In genomic region chr11:80779527-80780344, GRCm38 (mm10) we compare ENCODE assay signal across 8 mouse cellular contexts. TPM values are rescaled to one million over a fixed set of nuclear protein-coding genes. Genes with fewer than 3 reads are reported as not detected.
DNase-seq lines count a peak whose midpoint lies in the region; ATAC-seq lines count a peak whose summit lies in the region.

Myo1d (minus strand) TSS chr11:80780025.

- DNase-seq in c-Kit-positive CD71-negative TER-119-negative erythroid progenitor cells, embryonic 14.5 days (ENCODE audit: low read depth), result peak; percentile 73
- DNase-seq in forebrain, embryonic 10.5 days (ENCODE audit: extremely low spot score, low spot score), result peak; percentile 80
- DNase-seq in kidney, postnatal 10 days, result peak; percentile 95
- peak; percentile 88 for DNase-seq in liver, embryonic 11.5 days (ENCODE audit: low spot score)
- DNase-seq in naive thymus-derived CD4-positive, alpha-beta T cell, adult 2 months (ENCODE audit: low read depth), result peak; percentile 86
- DNase-seq in splenic B cell, adult 2 months (ENCODE audit: low read depth, low spot score), result peak; percentile 93

- peaks cover 22% of the 10 kb centered on the region for H3K4me1 ChIP-seq in forebrain, embryonic 10.5 days
- H3K4me1 ChIP-seq in heart, embryonic 14.5 days (ENCODE audit: control insufficient read depth in 2 of 2, insufficient read depth in 2 of 2, low read length in 2 of 2), result peaks cover 3 to 11% of the 10 kb centered on the region in 2 experiments
- peaks cover 13% of the 10 kb centered on the region for H3K4me1 ChIP-seq in liver, embryonic 11.5 days (replicated peaks; ENCODE audit: control insufficient read depth, insufficient read depth, low read length)

- no peaks in the 10 kb centered on the region for H3K36me3 ChIP-seq in forebrain, embryonic 10.5 days (replicated peaks)
- H3K36me3 ChIP-seq in heart, embryonic 14.5 days (ENCODE audit: control insufficient read depth, insufficient read depth, low read length), result no peaks in the 10 kb centered on the region
- no peaks in the 10 kb centered on the region for H3K36me3 ChIP-seq in liver, embryonic 11.5 days (ENCODE audit: control insufficient read depth, insufficient read depth, low read length)
- no peaks in the 10 kb centered on the region for H3K36me3 ChIP-seq in splenic B cell, adult 2 months (ENCODE audit: control insufficient read depth, insufficient read depth, low read length, poor library complexity, severe bottlenecking)

- peak within 1 kb of the TSS; percentile 96 for H3K4me2 ChIP-seq in heart, embryonic 14.5 days (ENCODE audit: low read length)
- peak within 1 kb of the TSS; percentile 97 for H3K4me2 ChIP-seq in liver, embryonic 11.5 days

- peak; percentile 85 for ATAC-seq in CD4-positive, CD25-positive, alpha-beta regulatory T cell, adult 4 months
- ATAC-seq in heart, embryonic 14.5 days (ENCODE audit: insufficient number of reproducible peaks, insufficient read depth, low FRiP score, low read depth), result peak; percentile 97
- peak; percentile 88 for ATAC-seq in liver, embryonic 11.5 days (replicated peaks; ENCODE audit: low FRiP score)

- H3K4me3 ChIP-seq in forebrain, embryonic 10.5 days, result peak within 1 kb of the TSS; percentile 77
- peak within 1 kb of the TSS; percentile 75 to 92 for H3K4me3 ChIP-seq in heart, embryonic 14.5 days (ENCODE audit: control insufficient read depth in 1 of 2, insufficient read depth in 1 of 2, low read depth in 1 of 2, low read length in 2 of 2)
- peak within 1 kb of the TSS; percentile 77 for H3K4me3 ChIP-seq in liver, embryonic 11.5 days (ENCODE audit: low read depth, low read length)

- H3K9ac ChIP-seq in heart, embryonic 14.5 days (ENCODE audit: low read length), result peak within 1 kb of the TSS; percentile 83
- peak within 1 kb of the TSS; percentile 79 for H3K9ac ChIP-seq in liver, embryonic 11.5 days (ENCODE audit: low read depth, low read length)

- H3K9me3 ChIP-seq in forebrain, embryonic 10.5 days, result no peaks in the 10 kb centered on the region
- H3K9me3 ChIP-seq in heart, embryonic 14.5 days (ENCODE audit: control insufficient read depth, low read length), result no peaks in the 10 kb centered on the region
- H3K9me3 ChIP-seq in liver, embryonic 11.5 days (ENCODE audit: control insufficient read depth, low read length), result no peaks in the 10 kb centered on the region

- H3K27ac ChIP-seq in forebrain, embryonic 10.5 days, result peak within 1 kb of the TSS; percentile 82
- H3K27ac ChIP-seq in heart, embryonic 14.5 days (replicated peaks in 1 of 2; ENCODE audit: control insufficient read depth in 1 of 2, insufficient read depth in 1 of 2, low read depth in 2 of 2, low read length in 2 of 2), result peak within 1 kb of the TSS; percentile 9 to 73; a peak in 3 of 4 replicates
- H3K27ac ChIP-seq in liver, embryonic 11.5 days (ENCODE audit: low read depth, low read length), result peak within 1 kb of the TSS; percentile 71; the same call in 1 of the 2 replicates

- peaks cover 19% of the 10 kb centered on the region for H3K27me3 ChIP-seq in forebrain, embryonic 10.5 days (ENCODE audit: poor library complexity, severe bottlenecking)
- no peaks in the 10 kb centered on the region for H3K27me3 ChIP-seq in heart, embryonic 14.5 days (ENCODE audit: control insufficient read depth, insufficient read depth, low read length)
- H3K27me3 ChIP-seq in liver, embryonic 11.5 days (replicated peaks; ENCODE audit: control insufficient read depth, insufficient read depth, low read length), result no peaks in the 10 kb centered on the region
- H3K27me3 ChIP-seq in splenic B cell, adult 2 months (ENCODE audit: control insufficient read depth, insufficient read depth, low read length, poor library complexity, severe bottlenecking), result no peaks in the 10 kb centered on the region

- under 1% methylated on average over 85 of the region's 87 CpGs for WGBS in forebrain, embryonic 10.5 days
- under 1% methylated on average over 59 of the region's 87 CpGs for WGBS in heart, embryonic 14.5 days
- WGBS in liver, embryonic 11.5 days, result 1% methylated on average over 82 of the region's 87 CpGs

RNA-seq across cellular contexts. Expression of gene Myo1d, which starts in this region (rescaled TPM):
- 1 to 10 TPM in 1 of 2 experiments, under 1 TPM in 1; 0.70 to 1.1 TPM for polyA plus RNA-seq in CD4-positive, CD25-positive, alpha-beta regulatory T cell, adult 4 months (2017; shearing (Covaris generic))
- polyA plus RNA-seq in forebrain, embryonic 10.5 days (2016; fragmentation: Nextera tagmentation; extraction: Ambion mirVana), result 2.0 and 2.3 TPM in 2 replicates
- polyA plus RNA-seq in heart, embryonic 14.5 days (2014; fragmentation: Nextera tagmentation; extraction: Ambion mirVana), result 8.9 and 9.6 TPM in 2 replicates
- 9.3 TPM in 2 replicates for polyA plus RNA-seq in liver, embryonic 11.5 days (2014; fragmentation: Nextera tagmentation; extraction: Ambion mirVana)

Comparison
In these comparisons a context has a peak if more than half of its experiments do, and no peak if none do; other contexts are left out.
1. Peak in every context shown above with its lines: DNase-seq, ATAC-seq, H3K4me3 ChIP-seq and H3K27ac ChIP-seq.